Mouse (Mus musculus): ENCODE results near the gene Scfd2.

DNA sequence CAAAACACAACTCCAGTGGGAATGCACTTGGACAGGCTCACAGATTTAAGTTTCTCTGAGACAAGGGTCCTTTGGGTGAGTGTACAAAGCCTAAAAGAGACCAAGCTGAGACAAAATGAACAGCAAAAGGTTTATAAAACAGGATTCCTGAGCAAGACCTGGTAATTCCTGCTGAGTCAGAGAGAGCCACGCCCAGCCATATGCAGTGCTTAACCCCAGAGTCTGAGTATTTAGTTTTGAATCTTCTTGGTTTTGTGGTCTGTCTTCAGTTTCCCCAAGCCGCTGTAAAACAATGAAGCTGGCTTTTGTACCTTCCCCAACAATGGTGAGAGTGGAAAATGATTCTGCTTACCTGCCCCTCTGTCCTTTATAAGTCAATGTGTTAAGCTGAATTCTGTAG lies 246.3 kb downstream of the Scfd2 start:
- no peak for TF ChIP-seq EP300 (IDR thresholded peaks at IDR 0.05; ENCODE audit: low read depth)
- no peak for TF ChIP-seq CTCF (IDR thresholded peaks at IDR 0.05; ENCODE audit: low read depth)

Measured in liver, postnatal 0 days (tissue).